Mouse (Mus musculus) midbrain, embryonic 12.5 days (tissue): ENCODE measurements at regions not wholly inside any gene's neighbourhood (a gene's known extent, or its start where the extent isn't known, plus 50 kb on each side); places are given as distances from the start of the nearest gene placed in this dataset.
"Not testable (repeated sequence)": the region's sequence is repeated elsewhere in the genome, so short reads cannot be mapped to it uniquely, and the experiment has no call there.

Experiments used
- ATAC-seq: fragments of 200-750 bp; cut with Nextera tagmentation; 2 replicates; pipeline ENCODE4 v1.8.0; 2017; ENCODE audit warnings: low read depth, moderate TSS enrichment, moderate library complexity; ENCODE audit not compliant: low FRiP score
- H3K27ac ChIP-seq: fragments of 300-500 bp; sonication (generic); replicated peaks from 2 replicates; pipeline ENCODE4 v1.5.1; 2016; ENCODE audit warnings: mild to moderate bottlenecking
- H3K27me3 ChIP-seq: fragments of 300-500 bp; sonication (generic); 2 replicates; pipeline ENCODE4 v1.6.1; 2016; ENCODE audit warnings: mild to moderate bottlenecking
- H3K36me3 ChIP-seq: fragments of 300-500 bp; sonication (generic); 2 replicates; pipeline ENCODE4 v1.6.1; 2016
- H3K4me1 ChIP-seq: fragments of 300-500 bp; sonication (generic); 2 replicates; pipeline ENCODE4 v1.6.1; 2016
- H3K4me2 ChIP-seq: fragments of 300-500 bp; sonication (generic); replicated peaks from 2 replicates; pipeline ENCODE4 v1.6.1; 2016; ENCODE audit warnings: mild to moderate bottlenecking, moderate library complexity
- H3K4me3 ChIP-seq: fragments of 300-500 bp; sonication (generic); 2 replicates; pipeline ENCODE4 v1.5.1; 2016; ENCODE audit warnings: mild to moderate bottlenecking
- H3K9ac ChIP-seq: fragments of 300-500 bp; sonication (generic); replicated peaks from 2 replicates; pipeline ENCODE4 v1.6.1; 2016; ENCODE audit warnings: mild to moderate bottlenecking, moderate library complexity
- H3K9me3 ChIP-seq: fragments of 300-500 bp; sonication (generic); 2 replicates; pipeline ENCODE4 v1.6.1; 2016; ENCODE audit warnings: mild to moderate bottlenecking
- WGBS: fragments of 180-500 bp; shearing (Covaris S2); methylation state at CpG from one replicate; pipeline ENCODE4 v1.1.7; 2016; 5-methylcytosine and 5-hydroxymethylcytosine counted together

DNA sequence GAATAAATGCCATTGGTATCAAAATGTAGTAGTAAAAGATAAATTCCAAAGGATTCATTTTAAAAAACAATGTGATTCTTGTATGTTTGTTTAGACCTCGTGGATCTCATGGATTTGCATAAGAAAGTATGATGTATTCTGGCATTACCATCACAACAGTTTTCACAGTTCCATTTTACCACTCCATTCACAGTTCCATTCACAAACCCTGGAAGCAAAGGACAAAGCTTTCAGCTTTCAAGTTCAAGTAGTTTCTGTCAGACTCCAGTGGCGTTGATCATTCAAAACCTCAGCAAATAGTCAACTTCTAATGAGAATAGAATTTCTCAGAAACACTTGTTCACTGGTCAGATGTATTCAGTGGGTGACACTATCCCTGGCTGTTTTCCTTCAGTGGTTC, 1157.9 kb upstream of the Cntn5 start:
- Histone ChIP-seq H3K4me3 (no peak overlapping the region), H3K4me2 (no peak overlapping the region), H3K27ac (no peak overlapping the region), H3K9me3 (no peaks in the 10 kb centered on the region), H3K36me3 (no peaks in the 10 kb centered on the region), H3K27me3 (no peaks in the 10 kb centered on the region), H3K9ac (no peak overlapping the region), H3K4me1 (no peaks in the 10 kb centered on the region)
- 22% methylated on average over 2 of the region's 2 CpGs for WGBS
- ATAC-seq: 0 out of 2 replicates have a peak, but pooled peaks have one; percentile 56

DNA sequence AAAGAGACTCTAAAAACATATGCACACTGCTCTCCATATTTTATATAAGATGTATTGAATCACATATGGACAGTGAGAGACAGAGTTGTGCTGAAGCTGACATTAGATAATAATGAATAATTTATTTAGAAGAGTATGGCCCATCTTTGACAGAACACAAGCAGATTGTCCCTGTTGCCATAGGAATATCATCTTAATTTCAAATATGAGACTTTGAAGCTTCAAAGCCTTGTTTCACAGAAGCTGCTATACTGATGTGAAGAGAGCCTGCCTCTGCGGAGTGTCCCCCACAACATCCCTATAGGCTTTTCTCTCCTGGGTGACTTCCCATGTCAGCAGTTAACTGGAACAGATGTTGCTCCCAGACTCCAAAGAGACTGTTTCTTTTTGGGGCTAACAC, 1147.9 kb upstream of the Cntn5 start:
- Histone ChIP-seq H3K9me3 (no peaks in the 10 kb centered on the region), H3K27me3 (no peaks in the 10 kb centered on the region), H3K4me3 (no peak overlapping the region), H3K9ac (no peak overlapping the region), H3K27ac (no peak overlapping the region), H3K4me1 (no peaks in the 10 kb centered on the region), H3K4me2 (no peak overlapping the region), H3K36me3 (no peaks in the 10 kb centered on the region)
- ATAC-seq: peak; percentile 21; the same call in 1 of the 2 replicates
- 54% methylated on average over 1 of the region's 1 CpGs for WGBS

DNA sequence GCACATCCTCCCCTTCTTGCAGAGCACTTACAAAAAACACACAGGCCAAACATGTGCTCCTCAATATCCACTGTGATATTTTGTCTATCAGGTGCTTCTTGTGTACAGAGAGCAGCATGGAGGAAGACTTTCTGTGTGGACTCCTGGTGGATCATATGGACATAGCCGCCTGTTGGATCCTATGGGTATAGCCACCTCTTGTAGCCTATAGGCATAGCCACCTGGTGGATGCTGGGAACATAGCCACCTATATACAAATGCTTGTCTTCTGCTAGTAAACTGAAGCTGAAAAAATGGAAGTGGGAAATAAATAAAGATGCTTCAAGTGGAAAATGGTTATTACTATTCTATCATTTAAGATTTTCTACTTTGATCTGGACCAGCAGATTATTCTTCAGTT, 1111.4 kb upstream of the Cntn5 start:
- Histone ChIP-seq H3K36me3 (no peaks in the 10 kb centered on the region), H3K27me3 (no peaks in the 10 kb centered on the region), H3K9me3 (no peaks in the 10 kb centered on the region), H3K4me2 (no peak overlapping the region), H3K9ac (no peak overlapping the region), H3K4me3 (no peak overlapping the region), H3K4me1 (no peaks in the 10 kb centered on the region), H3K27ac (no peak overlapping the region)
- ATAC-seq: no peak
- WGBS: 95% methylated on average over 1 of the region's 1 CpGs

DNA sequence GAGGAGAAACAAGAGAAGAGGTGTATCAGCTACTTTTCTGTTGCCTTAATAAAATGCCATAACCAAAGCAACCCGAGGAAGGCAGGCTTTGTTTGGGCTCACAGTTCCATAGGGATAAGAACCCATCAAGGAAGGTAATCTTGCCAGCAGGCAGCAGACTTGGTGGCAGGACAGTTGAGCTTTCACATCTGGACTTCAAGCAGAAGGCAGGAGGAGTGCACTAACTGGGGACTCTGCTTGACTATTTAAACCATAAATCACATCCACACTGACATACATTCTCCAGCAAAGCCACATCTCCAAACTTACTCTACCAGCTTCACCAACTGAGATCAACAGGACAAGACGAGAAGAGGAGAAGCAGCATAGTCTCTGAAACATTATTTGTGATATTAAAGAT, 1094.0 kb upstream of the Cntn5 start:
- Histone ChIP-seq H3K4me1 (no peaks in the 10 kb centered on the region), H3K9ac (no peak overlapping the region), H3K4me2 (no peak overlapping the region), H3K27ac (no peak overlapping the region), H3K36me3 (no peaks in the 10 kb centered on the region), H3K27me3 (no peaks in the 10 kb centered on the region), H3K9me3 (no peaks in the 10 kb centered on the region), H3K4me3 (no peak overlapping the region)
- ATAC-seq: no peak
- 67% methylated on average over 2 of the region's 2 CpGs for WGBS

DNA sequence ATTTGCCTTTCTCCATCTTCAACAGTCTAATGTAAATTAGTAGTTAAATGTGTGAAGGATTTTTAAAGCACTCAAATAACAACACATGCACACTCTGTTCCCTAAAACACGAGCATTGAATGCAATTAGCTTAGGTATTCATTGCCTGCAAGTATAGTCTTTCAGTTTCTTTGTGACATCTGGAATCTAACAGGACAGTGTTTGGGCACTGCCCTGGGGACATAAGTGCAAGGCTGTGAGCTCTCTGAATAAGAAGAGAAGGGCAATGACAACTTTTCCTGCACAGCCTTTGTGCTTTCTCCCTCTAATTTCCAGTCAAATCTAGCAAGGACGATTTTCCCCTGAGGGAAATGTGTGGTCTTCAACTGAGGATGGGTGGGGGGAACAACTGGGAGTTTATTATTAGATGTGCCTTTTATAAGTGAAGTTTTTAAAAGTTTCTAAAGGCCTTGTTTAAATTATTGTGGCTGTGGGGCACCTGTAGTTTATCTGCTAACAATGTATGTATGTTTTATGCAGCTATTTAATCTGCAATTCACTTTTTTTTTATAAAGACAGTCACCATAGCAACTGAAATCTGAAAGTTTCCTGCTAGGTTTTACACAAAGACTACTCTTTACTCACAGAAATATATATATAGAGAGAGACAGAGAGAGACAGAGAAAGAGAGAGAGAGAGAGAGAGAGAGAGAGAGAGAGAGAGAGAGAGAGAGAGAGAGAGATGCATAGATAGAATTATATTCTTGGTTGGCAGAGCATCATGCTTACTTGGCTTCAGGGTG, 1077.7 kb upstream of the Cntn5 start:
- 45% methylated on average over 2 of the region's 2 CpGs for WGBS
- H3K4me1 ChIP-seq: peaks cover 3% of the 10 kb centered on the region; the same call in 1 of the 2 replicates
- H3K4me2 ChIP-seq: no peak overlapping the region
- no peaks in the 10 kb centered on the region for H3K36me3 ChIP-seq
- H3K27ac ChIP-seq: no peak overlapping the region
- no peak for ATAC-seq
- no peak overlapping the region for H3K9ac ChIP-seq
- no peaks in the 10 kb centered on the region for H3K9me3 ChIP-seq
- H3K27me3 ChIP-seq: no peaks in the 10 kb centered on the region
- H3K4me3 ChIP-seq: no peak overlapping the region

DNA sequence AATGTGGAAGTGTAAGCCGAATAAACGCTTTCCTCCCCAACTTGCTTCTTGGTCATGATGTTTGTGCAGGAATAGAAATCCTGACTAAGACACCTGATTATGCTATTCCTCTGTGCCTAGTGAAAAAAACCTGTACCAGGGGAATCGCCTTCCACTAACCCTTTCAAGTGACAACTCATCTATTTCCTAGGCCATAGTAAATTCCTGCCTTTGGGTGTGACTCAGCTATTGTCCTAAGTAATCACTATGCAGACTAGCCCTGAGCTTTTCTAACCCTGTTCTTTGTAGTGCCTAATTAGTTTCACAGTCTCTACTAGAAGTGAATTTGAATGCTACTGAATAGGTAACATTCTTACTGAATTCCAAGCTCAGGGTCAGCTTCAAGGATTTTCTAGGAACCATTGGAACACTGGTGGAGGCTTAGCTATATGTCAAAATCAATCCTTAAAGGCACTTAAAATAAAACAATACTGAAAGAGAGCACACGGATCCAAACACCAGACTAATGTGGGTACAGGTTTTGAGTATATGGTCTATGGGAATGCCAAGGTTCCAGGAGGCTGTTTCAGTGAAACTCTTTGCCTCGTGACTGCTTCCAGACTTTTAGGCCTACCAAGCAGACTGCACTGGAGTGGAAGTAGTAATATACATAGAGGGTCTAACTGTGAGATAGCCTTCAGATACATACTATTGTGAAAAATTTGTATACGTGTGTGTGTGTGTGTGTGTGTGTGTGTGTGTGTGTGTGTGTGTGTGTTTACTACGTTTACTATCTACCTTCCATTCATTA, 1036.3 kb upstream of the Cntn5 start:
- H3K4me1 ChIP-seq, H3K4me3 ChIP-seq, H3K27me3 ChIP-seq, H3K36me3 ChIP-seq, H3K9me3 ChIP-seq, H3K9ac ChIP-seq, ATAC-seq, H3K4me2 ChIP-seq, H3K27ac ChIP-seq: not testable (repeated sequence)
- 46% methylated on average over 7 of the region's 7 CpGs for WGBS

DNA sequence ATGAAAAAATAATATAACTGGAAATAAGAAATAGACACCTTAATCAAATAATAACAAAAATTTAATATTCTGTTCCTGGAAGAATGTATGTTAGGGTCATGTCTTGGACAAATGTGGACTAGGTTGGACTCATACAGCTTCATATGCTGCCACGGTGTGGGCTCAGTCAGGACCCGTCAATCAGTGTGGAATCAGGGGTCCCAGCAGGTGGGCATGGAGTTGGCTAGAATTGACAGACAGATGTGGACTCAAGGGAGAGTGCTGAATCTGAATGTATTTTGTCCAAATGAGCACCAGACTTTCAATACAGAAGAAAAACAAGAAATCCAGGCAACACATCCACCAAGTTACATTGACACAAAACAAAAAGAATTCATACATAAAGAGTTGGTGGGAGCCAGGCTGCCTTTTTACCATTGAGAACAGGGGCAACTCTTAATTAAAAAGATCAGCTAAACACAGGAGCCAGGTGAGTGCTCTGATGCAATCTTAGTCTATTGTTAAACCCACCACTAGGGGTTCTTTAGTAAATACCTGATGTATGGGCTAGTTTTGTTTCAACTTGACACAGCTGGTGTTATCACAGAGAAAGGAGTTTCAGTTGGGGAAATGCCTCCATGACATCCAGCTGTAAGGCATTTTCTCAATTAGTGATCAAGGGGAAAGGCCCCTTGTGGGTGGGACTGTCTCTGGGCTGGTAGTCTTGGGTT, 1035.4 kb upstream of the Cntn5 start:
- Histone ChIP-seq H3K9me3 (no peaks in the 10 kb centered on the region), H3K27ac (no peak overlapping the region), H3K36me3 (no peaks in the 10 kb centered on the region), H3K4me1 (no peaks in the 10 kb centered on the region), H3K27me3 (no peaks in the 10 kb centered on the region), H3K9ac (no peak overlapping the region), H3K4me2 (no peak overlapping the region), H3K4me3 (no peak overlapping the region)
- no peak for ATAC-seq
- WGBS: 54% methylated on average over 2 of the region's 2 CpGs

DNA sequence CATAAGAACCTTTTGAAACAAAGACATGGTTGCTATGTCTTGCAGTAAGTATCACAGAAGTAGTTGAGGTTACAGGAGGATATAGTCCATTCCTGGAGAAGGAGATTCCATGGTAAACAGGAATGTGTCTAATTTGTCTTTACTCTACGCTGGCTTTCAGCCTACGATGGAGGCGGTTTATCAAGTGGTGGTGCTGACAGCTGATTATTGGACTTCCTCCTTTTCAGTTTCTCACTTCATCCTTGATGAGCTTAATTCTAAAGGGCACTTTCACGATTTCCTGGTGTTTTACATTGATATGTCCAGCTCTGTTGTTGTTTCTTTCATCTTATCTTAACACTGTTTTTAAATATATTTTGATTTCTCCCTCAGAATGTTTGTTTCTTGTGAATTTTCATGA, 1020.9 kb upstream of the Cntn5 start:
- 89% methylated on average over 4 of the region's 4 CpGs for WGBS
- no peaks in the 10 kb centered on the region for H3K4me1 ChIP-seq
- no peak for ATAC-seq
- H3K4me2 ChIP-seq: no peak overlapping the region
- H3K9me3 ChIP-seq: no peaks in the 10 kb centered on the region
- H3K9ac ChIP-seq: no peak overlapping the region
- H3K27ac ChIP-seq: no peak overlapping the region
- no peaks in the 10 kb centered on the region for H3K27me3 ChIP-seq
- no peak overlapping the region for H3K4me3 ChIP-seq
- no peaks in the 10 kb centered on the region for H3K36me3 ChIP-seq

DNA sequence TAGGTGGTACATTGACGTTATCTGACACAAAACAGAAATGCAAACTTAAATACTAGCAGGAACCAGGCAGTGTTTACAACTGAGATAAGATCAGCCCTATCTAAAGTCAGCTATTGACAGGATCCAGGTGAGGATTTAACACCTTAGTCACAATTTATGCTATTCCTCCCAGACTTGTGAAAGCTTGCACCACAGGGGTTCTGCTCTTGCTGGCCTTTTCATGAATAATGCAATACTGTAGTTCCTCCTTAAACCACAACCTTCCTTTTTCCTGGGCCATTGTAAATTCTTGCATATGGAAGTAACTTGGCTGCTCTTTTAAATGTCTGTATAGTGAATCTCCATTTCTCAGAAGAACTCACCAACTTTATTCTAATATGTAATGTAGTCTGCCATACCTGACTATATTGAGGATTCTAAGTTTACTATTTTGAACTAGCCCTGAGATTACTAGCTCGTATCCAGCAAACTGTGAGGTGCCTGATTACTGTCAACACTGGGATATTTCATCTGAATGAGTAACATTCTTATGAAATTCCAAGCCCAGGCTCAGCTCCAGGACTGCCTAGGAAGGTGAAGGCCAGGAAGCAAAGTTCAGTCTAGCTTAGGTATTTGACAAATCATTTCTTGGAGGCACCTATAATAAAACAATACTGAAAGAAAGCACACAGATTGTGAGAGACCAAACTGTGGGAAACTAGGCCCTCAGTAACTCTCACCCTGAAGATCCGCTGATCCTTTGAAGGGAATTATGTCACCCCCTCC, 1019.2 kb upstream of the Cntn5 start:
- WGBS: 88% methylated on average over 3 of the region's 3 CpGs
- H3K4me3 ChIP-seq, H3K27me3 ChIP-seq, H3K36me3 ChIP-seq, ATAC-seq, H3K27ac ChIP-seq, H3K9me3 ChIP-seq, H3K9ac ChIP-seq, H3K4me2 ChIP-seq, H3K4me1 ChIP-seq: not testable (repeated sequence)

DNA sequence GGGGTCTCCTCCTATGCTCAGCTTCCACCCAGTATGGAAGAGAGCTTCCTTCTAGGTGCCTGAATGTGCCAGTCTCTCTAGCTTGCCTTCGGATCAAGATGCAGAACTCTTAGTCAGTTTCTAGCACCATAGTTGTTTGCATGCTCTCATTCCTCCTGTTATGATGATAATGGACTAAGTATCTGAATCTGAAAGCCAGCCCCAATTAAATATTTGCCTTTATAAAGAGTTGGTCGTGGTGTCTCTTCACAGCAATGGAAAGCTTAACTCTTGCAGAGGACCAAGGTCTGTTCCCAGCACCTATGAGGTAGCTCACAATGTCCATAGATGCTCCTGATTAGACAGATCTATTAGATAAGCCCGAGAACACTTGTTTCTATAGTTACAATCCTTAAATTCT, 1015.7 kb upstream of the Cntn5 start:
- WGBS: 67% methylated on average over 3 of the region's 3 CpGs
- Histone ChIP-seq H3K27me3 (no peaks in the 10 kb centered on the region), H3K4me2 (no peak overlapping the region), H3K9ac (no peak overlapping the region), H3K36me3 (no peaks in the 10 kb centered on the region), H3K9me3 (no peaks in the 10 kb centered on the region), H3K27ac (no peak overlapping the region), H3K4me3 (no peak overlapping the region), H3K4me1 (no peaks in the 10 kb centered on the region)
- ATAC-seq: no peak

DNA sequence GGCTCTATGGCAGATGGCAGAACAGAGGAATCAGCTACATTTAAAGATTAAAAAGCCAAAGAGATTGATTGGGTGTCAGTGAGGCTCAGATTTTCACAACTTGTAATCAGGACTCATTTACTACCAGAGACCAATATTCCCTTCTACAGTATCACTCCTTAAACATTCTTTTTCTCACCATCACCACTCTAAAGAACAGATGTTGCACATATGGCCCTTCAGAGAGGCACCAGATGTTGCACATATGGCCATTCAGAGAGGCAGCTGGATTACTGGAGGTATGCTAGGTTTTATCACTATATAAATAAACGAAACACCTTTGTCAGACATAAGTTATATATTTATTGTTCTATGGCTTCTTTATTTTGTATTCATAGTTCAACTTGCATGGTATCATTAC, 993.7 kb upstream of the Cntn5 start:
- ATAC-seq: no peak
- no peak overlapping the region for H3K4me2 ChIP-seq

More for the DNA sequence above, 993.7 kb upstream of the Cntn5 start:
- Histone ChIP-seq H3K27ac (no peak overlapping the region), H3K4me3 (no peak overlapping the region), H3K36me3 (no peaks in the 10 kb centered on the region), H3K27me3 (no peaks in the 10 kb centered on the region), H3K4me1 (no peaks in the 10 kb centered on the region), H3K9ac (no peak overlapping the region), H3K9me3 (no peaks in the 10 kb centered on the region)
- 82% methylated on average over 1 of the region's 1 CpGs for WGBS
